Mouse (Mus musculus) liver, adult (tissue): ENCODE results near the gene Olfr1259.

ENCODE experiments used
- GATA4 ChIP-seq: IDR thresholded peaks from 2 replicates; pipeline ENCODE4 v1.6.1; 2014; ENCODE audit warnings: mild to moderate bottlenecking, low read length; ENCODE audit not compliant: insufficient replicate concordance

Olfr1259 gene

DNA sequence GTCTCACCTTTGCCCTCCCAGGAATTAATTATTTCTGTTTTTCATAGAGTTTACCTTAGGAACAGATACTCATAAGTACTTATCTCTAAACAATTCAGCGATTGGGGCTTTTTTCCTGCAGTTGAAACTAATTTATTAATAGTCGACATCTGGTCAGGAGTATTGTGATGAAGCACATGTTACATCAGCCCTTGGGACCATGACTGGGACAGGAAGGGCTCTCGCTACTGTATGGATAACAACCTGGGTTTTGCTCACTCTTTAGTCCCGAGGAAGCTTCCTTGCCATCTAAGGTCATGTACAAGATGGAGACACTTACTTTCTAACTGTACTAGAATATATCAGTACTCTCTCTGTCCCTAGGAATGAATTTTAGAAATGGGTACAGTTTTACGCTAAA, at the start of gene Olfr1259:
TSS of gene Olfr1259 (minus strand) at position 101 of the 400 bp plus-strand sequence.
- TF ChIP-seq GATA4, result no peak

- no peak for TF ChIP-seq GATA4
Measured at GRCm38 (mm10) chr2:89990921-89991320, 42.5 kb upstream of the Olfr1259 start, which contains the start of gene Olfr1261. Gene Olfr1261, plus strand, starts transcription at chr2:89991221.

- no peak for TF ChIP-seq GATA4
Measured at GRCm38 (mm10) chr2:89977709-89978108, 29.2 kb upstream of the Olfr1259 start.

- TF ChIP-seq GATA4, result no peak
Measured at GRCm38 (mm10) chr2:89974184-89974583, 25.7 kb upstream of the Olfr1259 start, which contains the start of gene Olfr1260. Gene Olfr1260, plus strand, starts transcription at chr2:89974340.

GRCm38 (mm10) chr2:89927009-89927408, 21.5 kb downstream of the Olfr1259 start, which contains the start of gene Olfr1258:
Gene Olfr1258, plus strand, starts transcription at chr2:89927309.
- no peak for TF ChIP-seq GATA4
